ENCODE assay signal across 9 mouse cellular contexts in the genomic region with DNA sequence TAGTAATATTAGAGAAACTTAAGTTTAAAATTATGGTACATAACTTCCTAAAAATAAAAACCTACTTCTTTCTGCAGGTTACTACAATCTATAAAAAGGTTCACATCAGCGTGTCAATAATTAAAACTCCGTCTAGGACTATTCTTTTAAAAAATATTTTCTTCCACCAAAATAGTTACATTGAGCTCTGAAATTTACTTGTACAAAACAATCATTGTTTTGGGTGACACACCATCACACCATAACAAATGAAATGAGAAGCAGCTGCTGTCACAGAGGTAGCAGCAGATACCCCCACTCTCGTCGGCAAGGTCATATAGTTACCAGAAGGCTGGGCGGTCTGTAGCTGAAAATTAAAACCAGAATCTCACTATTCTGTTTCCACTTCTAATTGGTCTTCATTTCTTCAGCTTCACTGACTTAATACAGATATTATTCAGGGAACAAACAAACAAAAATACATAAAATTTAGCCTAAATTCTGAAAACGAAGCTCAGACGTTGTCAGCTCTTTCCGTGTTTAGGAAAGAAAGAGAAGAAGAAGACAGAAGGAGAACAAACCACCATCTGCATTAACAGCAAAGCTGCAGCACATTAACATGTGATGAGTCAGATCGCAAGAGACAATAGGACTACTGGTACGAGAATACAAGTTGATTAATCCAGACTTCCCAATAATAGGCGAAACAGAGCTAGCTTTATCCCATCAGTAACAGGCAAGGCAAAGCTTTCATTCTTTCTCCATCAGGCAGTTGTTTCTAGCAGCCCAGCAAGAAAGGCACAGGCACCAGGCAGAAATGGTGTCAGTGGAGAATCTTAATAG. TPM values are rescaled to one million over a fixed set of nuclear protein-coding genes. Genes with fewer than 3 reads are reported as not detected.
DNase-seq lines count a peak whose midpoint lies in the region; ATAC-seq and TF ChIP-seq lines count a peak whose summit lies in the region.
"Had no signal": no experiment of that assay in that cellular context is flagged by ENCODE, and none has a peak within 500 bp of the region (broad histone marks: within the 10 kb centered on the region; RNA-seq: fewer than 3 reads in every experiment).

No protein-coding gene starts in this region.

- no peaks in the 10 kb centered on the region; the same call in 1 of the 2 replicates for H3K79me2 ChIP-seq in heart, adult 2 months (replicated peaks; ENCODE audit: control insufficient read depth, insufficient read depth, low read length)

- peak overlapping the region; percentile 54 for H3K9ac ChIP-seq in heart, adult 2 months (ENCODE audit: low read depth, low read length)
- peak overlapping the region; percentile 28; the same call in 1 of the 2 replicates for H3K9ac ChIP-seq in midbrain, embryonic 11.5 days (ENCODE audit: low read length)

- TF ChIP-seq POLR2A in heart, adult 2 months (IDR thresholded peaks at IDR 0.05; ENCODE audit: insufficient read depth, low read depth, low read length): no peak

- DNase-seq in heart, adult 2 months: no peak
- no peak for DNase-seq in heart, postnatal 14 days
- DNase-seq in layer of hippocampus, adult 18-20 months (ENCODE audit: low spot score in 2 of 2): peak; percentile 28 to 71
- DNase-seq in midbrain, embryonic 11.5 days (ENCODE audit: low spot score, missing footprints): no peak
- DNase-seq in urinary bladder, postnatal 4 days (ENCODE audit: low spot score in 2 of 2): no peak
- no peak for DNase-seq in spleen, postnatal 14 days (ENCODE audit: low spot score in 2 of 2)

- WGBS in heart, adult 2 months: 48% methylated on average over 11 of the region's 11 CpGs
- 37% methylated on average over 11 of the region's 11 CpGs for WGBS in midbrain, embryonic 11.5 days

- ATAC-seq in CD4-positive, CD25-positive, alpha-beta regulatory T cell, adult 4 months: peak; percentile 32
- peak; percentile 47 for ATAC-seq in erythroblast, adult 5-6 weeks (replicated peaks; ENCODE audit: low FRiP score, poor library complexity, severe bottlenecking)
- no peak for ATAC-seq in midbrain, embryonic 11.5 days (ENCODE audit: low FRiP score)
- ATAC-seq: Patski had no signal

- peaks cover 2% of the 10 kb centered on the region for H3K4me1 ChIP-seq in heart, adult 2 months (ENCODE audit: control insufficient read depth, insufficient read depth, low read length)
- H3K4me1 ChIP-seq in midbrain, embryonic 11.5 days (ENCODE audit: control insufficient read depth, insufficient read depth, low read length): peaks cover 17% of the 10 kb centered on the region

- TF ChIP-seq CTCF in heart, adult 2 months (IDR thresholded peaks at IDR 0.05): no peak

- H3K4me2 ChIP-seq in midbrain, embryonic 11.5 days: peak overlapping the region; percentile 34

- TF ChIP-seq EP300 in heart, adult 2 months (IDR thresholded peaks at IDR 0.05; ENCODE audit: insufficient read depth, low read depth, low read length): no peak

- intact Hi-C loops in heart, adult 2 months (cut with DNase I): no loop called here
- intact Hi-C loops in heart, postnatal 14 days (cut with DNase I): loop anchor here (10.0 kb wide), 1 partner anchor 46 kb away; no protein-coding TSS in a partner anchor

- no peaks in the 10 kb centered on the region for H3K27me3 ChIP-seq in heart, adult 2 months (ENCODE audit: control insufficient read depth, insufficient read depth, low read length)
- no peaks in the 10 kb centered on the region for H3K27me3 ChIP-seq in midbrain, embryonic 11.5 days (ENCODE audit: control insufficient read depth, insufficient read depth, low read length)
- H3K27me3 ChIP-seq: Patski had no signal

- H3K36me3 ChIP-seq in heart, adult 2 months (ENCODE audit: control insufficient read depth, insufficient read depth, low read length): peaks cover 5% of the 10 kb centered on the region
- no peaks in the 10 kb centered on the region for H3K36me3 ChIP-seq in midbrain, embryonic 11.5 days (ENCODE audit: control insufficient read depth, insufficient read depth, low read length)

- peak overlapping the region; percentile 79 for H3K27ac ChIP-seq in heart, adult 2 months
- peak overlapping the region; percentile 52; the same call in 1 of the 2 replicates for H3K27ac ChIP-seq in midbrain, embryonic 11.5 days (ENCODE audit: low read depth, low read length)

- H3K4me3 ChIP-seq in heart, adult 2 months: peak overlapping the region; percentile 47
- no peak overlapping the region for H3K4me3 ChIP-seq in midbrain, embryonic 11.5 days (ENCODE audit: low read depth, low read length)

- no peaks in the 10 kb centered on the region for H3K9me3 ChIP-seq in midbrain, embryonic 11.5 days (ENCODE audit: control insufficient read depth, low read length)

RNA-seq across cellular contexts. Expression of gene Ankrd28, which starts 49.8 kb away (rescaled TPM):
- 10 to 100 TPM; 22.1 to 27.7 TPM for total RNA-seq in heart, adult 2 months (2021)
- polyA plus RNA-seq in heart, adult 2 months (2012; rRNA removed): 6.6 and 17.4 TPM in 2 replicates
- 10 to 100 TPM; 26.9 to 28.7 TPM for total RNA-seq in heart, postnatal 14 days (2021)
- 1 to 10 TPM; 8.4 to 9.3 TPM for polyA plus RNA-seq in CD4-positive, CD25-positive, alpha-beta regulatory T cell, adult 4 months (2017; shearing (Covaris generic))
- total RNA-seq in erythroblast, adult 5-6 weeks (2015; ENCODE audit: low replicate concordance): 79.4 and 80.5 TPM in 2 replicates
- total RNA-seq in erythroblast, adult 5-6 weeks (2017; ENCODE audit: low replicate concordance): 147 and 157 TPM in 2 replicates
- total RNA-seq in layer of hippocampus, adult 18-20 months (2021): 10 to 100 TPM; 45.4 to 52.1 TPM
- 8.9 and 9.4 TPM in 2 replicates for polyA plus RNA-seq in midbrain, embryonic 11.5 days (2014; fragmentation: Nextera tagmentation; extraction: Ambion mirVana)

Comparison
In these comparisons a context has a peak if more than half of its experiments do, and no peak if none do; other contexts are left out.
1. DNase-seq: peak in layer of hippocampus, adult 18-20 months (2 of 2); none in heart, adult 2 months (0 of 2), heart, postnatal 14 days (0 of 2), midbrain, embryonic 11.5 days (single experiment), urinary bladder, postnatal 4 days (0 of 2) and spleen, postnatal 14 days (0 of 2).